Mouse (Mus musculus): ENCODE results near the gene 4930507D05Rik.

DNA sequence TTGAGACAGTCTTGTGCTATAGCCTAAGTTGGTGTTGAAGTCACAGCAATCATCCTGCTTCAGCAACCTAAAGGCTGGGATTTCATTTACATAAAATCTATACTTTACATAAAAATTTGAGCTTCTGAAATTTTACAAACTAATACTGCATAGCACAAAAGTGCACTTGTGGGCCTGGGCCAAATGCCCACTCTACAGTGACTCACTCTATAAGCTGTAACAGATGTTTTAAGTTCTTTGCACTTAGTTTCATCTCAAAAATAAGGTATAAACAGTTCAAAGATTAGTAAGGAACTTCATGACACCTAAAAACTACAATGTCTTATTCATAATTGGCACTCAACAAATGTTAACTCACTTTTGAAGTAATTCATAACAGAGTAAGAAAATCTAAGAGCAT lies 12.0 kb downstream of the 4930507D05Rik start:
- TF ChIP-seq ZC3H11A (IDR thresholded peaks at IDR 0.05; ENCODE audit: borderline replicate concordance, low read depth, low read length): no peak
- TF ChIP-seq MAFK (IDR thresholded peaks at IDR 0.05; ENCODE audit: insufficient read depth, low read depth, low read length): no peak

All from ES-E14 (cell line).